Mouse (Mus musculus): ENCODE results near the gene Htr6. TPM values are rescaled to one million over a fixed set of nuclear protein-coding genes. Genes with fewer than 3 reads are reported as not detected.
A peak's percentile ranks its signal among the peaks of the same experiment; 100 is the strongest.

Gene Htr6
- polyA plus RNA-seq, 1 experiment from 2014 or later: not detected

- ATAC-seq: no peak
- H3K9me3 ChIP-seq (ENCODE audit: control insufficient read depth, low read length): no peaks in the 10 kb centered on the region
- peaks cover 27% of the 10 kb centered on the region for H3K27me3 ChIP-seq (replicated peaks; ENCODE audit: control insufficient read depth, insufficient read depth, low read length)
- WGBS: 83% methylated on average over 11 of the region's 11 CpGs
- H3K27ac ChIP-seq (ENCODE audit: low read length): no peak overlapping the region
- peaks cover 27% of the 10 kb centered on the region for H3K4me1 ChIP-seq (ENCODE audit: control insufficient read depth, insufficient read depth, low read length)
- H3K4me3 ChIP-seq (ENCODE audit: low read length): no peak overlapping the region
- H3K36me3 ChIP-seq (ENCODE audit: control insufficient read depth, insufficient read depth, low read length): no peaks in the 10 kb centered on the region
- H3K9ac ChIP-seq (ENCODE audit: low read depth, low read length): no peak overlapping the region
- H3K4me2 ChIP-seq (ENCODE audit: low read depth, low read length): no peak overlapping the region
These were observed 4.1 kb upstream of the Htr6 start for GRCm38 (mm10) chr4:139079439-139079838.

DNA sequence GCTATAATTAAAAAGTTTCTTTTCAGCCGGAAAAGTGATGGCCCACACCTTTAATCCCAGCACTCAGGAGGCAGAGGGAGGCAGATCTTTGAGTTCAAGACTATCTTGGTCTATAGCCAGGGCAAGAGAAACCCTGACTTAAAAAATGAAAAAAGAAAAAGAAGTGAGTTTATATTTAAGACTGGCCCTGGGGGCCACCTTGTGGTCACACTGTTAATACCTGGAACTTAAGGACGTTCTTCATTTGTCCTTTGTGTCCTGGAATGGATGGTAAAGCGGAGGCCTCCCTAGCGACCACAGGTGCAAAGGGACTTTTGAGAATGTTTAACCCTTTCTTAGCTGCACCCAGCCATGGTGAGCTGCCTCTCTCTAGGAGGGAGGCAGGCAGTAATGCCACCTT is 3.4 kb upstream of the Htr6 start:
- no peaks in the 10 kb centered on the region for H3K36me3 ChIP-seq (ENCODE audit: control insufficient read depth, insufficient read depth, low read length)
- no peak for ATAC-seq
- peaks cover 29% of the 10 kb centered on the region for H3K4me1 ChIP-seq (ENCODE audit: control insufficient read depth, insufficient read depth, low read length)
- no peaks in the 10 kb centered on the region for H3K9me3 ChIP-seq (ENCODE audit: control insufficient read depth, low read length)
- no peak overlapping the region for H3K27ac ChIP-seq (ENCODE audit: low read length)
- 21% methylated on average over 4 of the region's 4 CpGs for WGBS
- H3K4me2 ChIP-seq (ENCODE audit: low read depth, low read length): no peak overlapping the region
- H3K9ac ChIP-seq (ENCODE audit: low read depth, low read length): no peak overlapping the region
- H3K4me3 ChIP-seq (ENCODE audit: low read length): no peak overlapping the region
- H3K27me3 ChIP-seq (replicated peaks; ENCODE audit: control insufficient read depth, insufficient read depth, low read length): peaks cover 34% of the 10 kb centered on the region

DNA sequence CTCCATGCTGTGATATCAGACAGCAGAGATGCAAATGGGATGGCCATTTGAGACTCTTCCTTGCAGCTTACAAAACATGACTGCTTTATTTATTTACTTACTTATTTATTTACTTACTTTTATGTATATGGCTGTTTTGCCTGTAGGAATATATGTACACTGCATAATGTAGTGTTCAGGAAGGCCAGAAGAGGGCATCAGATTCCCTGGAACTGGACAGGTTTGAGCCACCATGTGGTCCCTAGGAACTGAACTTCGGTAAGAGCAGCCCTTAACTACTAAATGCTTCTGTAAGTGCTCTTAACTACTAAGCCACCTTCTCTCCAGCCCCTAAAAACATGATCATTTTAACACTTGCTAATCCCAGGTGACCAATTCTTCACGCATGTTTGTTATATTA is 2.9 kb upstream of the Htr6 start:
- Histone ChIP-seq H3K4me2 (ENCODE audit: low read depth, low read length) (no peak overlapping the region), H3K36me3 (ENCODE audit: control insufficient read depth, insufficient read depth, low read length) (no peaks in the 10 kb centered on the region), H3K9me3 (ENCODE audit: control insufficient read depth, low read length) (no peaks in the 10 kb centered on the region), H3K27ac (ENCODE audit: low read length) (no peak overlapping the region), H3K9ac (ENCODE audit: low read depth, low read length) (no peak overlapping the region), H3K4me3 (ENCODE audit: low read length) (no peak overlapping the region), H3K27me3 (replicated peaks; ENCODE audit: control insufficient read depth, insufficient read depth, low read length) (peaks cover 38% of the 10 kb centered on the region), H3K4me1 (ENCODE audit: control insufficient read depth, insufficient read depth, low read length) (peaks cover 26% of the 10 kb centered on the region)
- 31% methylated on average over 2 of the region's 2 CpGs for WGBS
- no peak for ATAC-seq

DNA sequence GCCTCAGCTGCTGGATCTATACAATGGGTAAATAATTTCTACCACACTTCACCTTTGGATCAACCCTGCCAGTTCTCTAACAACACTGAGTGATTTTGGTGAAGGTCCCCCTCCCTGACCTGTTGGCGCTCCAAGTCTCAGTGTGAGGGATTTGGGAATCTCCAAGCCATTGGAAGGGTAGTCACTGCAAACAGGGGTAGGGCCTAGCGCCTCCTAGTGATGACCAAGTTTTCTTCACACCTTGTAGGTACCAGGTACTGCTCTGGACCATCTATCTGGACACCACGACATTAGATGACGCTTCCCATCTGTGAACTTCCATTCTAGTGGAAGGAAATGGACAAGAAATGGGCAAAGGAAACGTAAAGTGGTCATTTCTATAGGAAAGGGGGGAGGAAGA is 545 bp upstream of the Htr6 start:
- Histone ChIP-seq H3K4me3 (ENCODE audit: low read length) (peak overlapping the region; percentile 61), H3K4me2 (ENCODE audit: low read depth, low read length) (peak overlapping the region; percentile 97), H3K9ac (ENCODE audit: low read depth, low read length) (no peak overlapping the region), H3K27me3 (replicated peaks; ENCODE audit: control insufficient read depth, insufficient read depth, low read length) (peaks cover 43% of the 10 kb centered on the region), H3K27ac (ENCODE audit: low read length) (no peak overlapping the region), H3K36me3 (ENCODE audit: control insufficient read depth, insufficient read depth, low read length) (no peaks in the 10 kb centered on the region), H3K4me1 (ENCODE audit: control insufficient read depth, insufficient read depth, low read length) (peaks cover 14% of the 10 kb centered on the region), H3K9me3 (ENCODE audit: control insufficient read depth, low read length) (no peaks in the 10 kb centered on the region)
- peak; percentile 27; the same call in 1 of the 2 replicates for ATAC-seq
- WGBS: 16% methylated on average over 5 of the region's 5 CpGs

DNA sequence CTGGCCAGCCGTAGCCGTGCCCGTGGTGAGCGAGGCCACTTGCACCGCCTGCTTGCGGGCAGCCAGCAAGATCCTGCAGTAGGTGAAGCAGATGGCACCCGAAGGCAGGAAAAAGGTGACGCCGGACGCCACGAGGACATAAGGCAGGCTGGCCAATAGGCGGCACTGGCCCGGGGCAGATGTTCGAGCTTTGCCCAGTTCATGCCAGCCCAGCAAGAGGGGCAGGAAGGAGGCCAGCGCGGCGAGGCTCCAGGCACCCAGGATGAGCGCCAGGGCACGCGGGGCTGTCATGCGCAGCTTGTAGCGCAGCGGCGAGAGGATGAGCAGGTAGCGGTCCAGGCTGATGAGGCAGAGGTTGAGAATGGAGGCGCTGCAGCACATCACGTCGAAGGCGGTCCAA is 1.3 kb downstream of the Htr6 start:
- Histone ChIP-seq H3K4me2 (ENCODE audit: low read depth, low read length) (peak overlapping the region; percentile 97; the same call in 1 of the 2 replicates), H3K27me3 (replicated peaks; ENCODE audit: control insufficient read depth, insufficient read depth, low read length) (peaks cover 43% of the 10 kb centered on the region), H3K4me1 (ENCODE audit: control insufficient read depth, insufficient read depth, low read length) (peaks cover 14% of the 10 kb centered on the region), H3K27ac (ENCODE audit: low read length) (no peak overlapping the region), H3K4me3 (ENCODE audit: low read length) (peak overlapping the region; percentile 61), H3K36me3 (ENCODE audit: control insufficient read depth, insufficient read depth, low read length) (no peaks in the 10 kb centered on the region), H3K9ac (ENCODE audit: low read depth, low read length) (no peak overlapping the region), H3K9me3 (ENCODE audit: control insufficient read depth, low read length) (no peaks in the 10 kb centered on the region)
- 20% methylated on average over 29 of the region's 29 CpGs for WGBS
- no peak for ATAC-seq

GRCm38 (mm10) chr4:139068287-139068686 is 7.1 kb downstream of the Htr6 start:
- Histone ChIP-seq H3K27ac (ENCODE audit: low read length) (no peak overlapping the region), H3K4me2 (ENCODE audit: low read depth, low read length) (no peak overlapping the region), H3K9ac (ENCODE audit: low read depth, low read length) (no peak overlapping the region), H3K27me3 (replicated peaks; ENCODE audit: control insufficient read depth, insufficient read depth, low read length) (peaks cover 4% of the 10 kb centered on the region; the same call in 1 of the 2 replicates), H3K9me3 (ENCODE audit: control insufficient read depth, low read length) (no peaks in the 10 kb centered on the region), H3K36me3 (ENCODE audit: control insufficient read depth, insufficient read depth, low read length) (no peaks in the 10 kb centered on the region), H3K4me1 (ENCODE audit: control insufficient read depth, insufficient read depth, low read length) (no peaks in the 10 kb centered on the region), H3K4me3 (ENCODE audit: low read length) (no peak overlapping the region)
- ATAC-seq: no peak
- 42% methylated on average over 4 of the region's 4 CpGs for WGBS

- H3K27me3 ChIP-seq (replicated peaks; ENCODE audit: control insufficient read depth, insufficient read depth, low read length): no peaks in the 10 kb centered on the region
- H3K9me3 ChIP-seq (ENCODE audit: control insufficient read depth, low read length): no peaks in the 10 kb centered on the region
- no peak overlapping the region for H3K27ac ChIP-seq (ENCODE audit: low read length)
- no peaks in the 10 kb centered on the region for H3K4me1 ChIP-seq (ENCODE audit: control insufficient read depth, insufficient read depth, low read length)
- no peaks in the 10 kb centered on the region for H3K36me3 ChIP-seq (ENCODE audit: control insufficient read depth, insufficient read depth, low read length)
- 84% methylated on average over 5 of the region's 5 CpGs for whole genome bisulfite sequencing
- ATAC-seq: no peak
- H3K9ac ChIP-seq (ENCODE audit: low read depth, low read length): no peak overlapping the region
- H3K4me2 ChIP-seq (ENCODE audit: low read depth, low read length): no peak overlapping the region
- H3K4me3 ChIP-seq (ENCODE audit: low read length): no peak overlapping the region
These were observed 10.5 kb downstream of the Htr6 start for GRCm38 (mm10) chr4:139064831-139065230.

GRCm38 (mm10) chr4:139059569-139059968 is 15.8 kb downstream of the Htr6 start:
- ATAC-seq: no peak
- Histone ChIP-seq H3K4me1 (ENCODE audit: control insufficient read depth, insufficient read depth, low read length) (no peaks in the 10 kb centered on the region), H3K4me3 (ENCODE audit: low read length) (no peak overlapping the region), H3K9ac (ENCODE audit: low read depth, low read length) (no peak overlapping the region), H3K9me3 (ENCODE audit: control insufficient read depth, low read length) (no peaks in the 10 kb centered on the region), H3K36me3 (ENCODE audit: control insufficient read depth, insufficient read depth, low read length) (no peaks in the 10 kb centered on the region), H3K27ac (ENCODE audit: low read length) (no peak overlapping the region), H3K27me3 (replicated peaks; ENCODE audit: control insufficient read depth, insufficient read depth, low read length) (no peaks in the 10 kb centered on the region), H3K4me2 (ENCODE audit: low read depth, low read length) (no peak overlapping the region)
- WGBS: 7% methylated on average over 7 of the region's 7 CpGs

- Histone ChIP-seq H3K4me1 (ENCODE audit: control insufficient read depth, insufficient read depth, low read length) (no peaks in the 10 kb centered on the region), H3K36me3 (ENCODE audit: control insufficient read depth, insufficient read depth, low read length) (no peaks in the 10 kb centered on the region), H3K27ac (ENCODE audit: low read length) (no peak overlapping the region), H3K9ac (ENCODE audit: low read depth, low read length) (no peak overlapping the region), H3K27me3 (replicated peaks; ENCODE audit: control insufficient read depth, insufficient read depth, low read length) (no peaks in the 10 kb centered on the region), H3K9me3 (ENCODE audit: control insufficient read depth, low read length) (no peaks in the 10 kb centered on the region), H3K4me2 (ENCODE audit: low read depth, low read length) (no peak overlapping the region), H3K4me3 (ENCODE audit: low read length) (no peak overlapping the region)
- 87% methylated on average over 5 of the region's 5 CpGs for WGBS
- no peak for ATAC-seq
These were observed 17.3 kb downstream of the Htr6 start for GRCm38 (mm10) chr4:139058029-139058428.

DNA sequence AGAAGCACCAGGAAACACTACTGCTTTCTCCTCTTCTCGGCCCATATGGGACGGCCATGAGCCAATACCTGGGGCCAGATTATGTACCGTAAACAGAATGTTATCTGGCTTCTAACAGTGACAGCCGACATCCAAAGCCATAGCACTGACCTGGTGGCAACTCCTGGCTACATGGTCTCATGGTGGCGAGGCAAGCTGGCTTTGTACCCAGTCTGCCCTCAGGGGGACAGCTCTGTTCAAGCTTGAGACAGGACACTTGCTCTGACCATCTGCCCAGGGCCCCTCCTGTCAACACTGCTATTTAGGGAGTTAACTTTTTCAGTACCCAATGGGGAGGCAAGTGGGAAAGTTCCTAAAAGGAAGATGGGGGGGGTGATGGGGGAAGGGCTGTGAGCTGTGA is 18.1 kb downstream of the Htr6 start:
- H3K4me1 ChIP-seq (ENCODE audit: control insufficient read depth, insufficient read depth, low read length): no peaks in the 10 kb centered on the region
- WGBS: 64% methylated on average over 5 of the region's 5 CpGs
- ATAC-seq: no peak
- H3K36me3 ChIP-seq (ENCODE audit: control insufficient read depth, insufficient read depth, low read length): no peaks in the 10 kb centered on the region
- H3K27ac ChIP-seq (ENCODE audit: low read length): no peak overlapping the region
- no peak overlapping the region for H3K4me3 ChIP-seq (ENCODE audit: low read length)
- H3K9me3 ChIP-seq (ENCODE audit: control insufficient read depth, low read length): no peaks in the 10 kb centered on the region
- no peak overlapping the region for H3K4me2 ChIP-seq (ENCODE audit: low read depth, low read length)
- no peak overlapping the region for H3K9ac ChIP-seq (ENCODE audit: low read depth, low read length)
- H3K27me3 ChIP-seq (replicated peaks; ENCODE audit: control insufficient read depth, insufficient read depth, low read length): no peaks in the 10 kb centered on the region

All from intestine, embryonic 16.5 days (tissue).